Mouse (Mus musculus) regulatory T cell (primary cell): ENCODE data around the gene Pou2f2.
"Not testable (repeated sequence)": the region's sequence is repeated elsewhere in the genome, so short reads cannot be mapped to it uniquely, and the experiment has no call there.

ENCODE experiments used
- in situ Hi-C: fragments of 300-600 bp; cut with MboI, MseI; formaldehyde crosslinking; loops from one replicate; pipeline ENCODE4 v1.15.1; 2025; ENCODE audit warnings: high pct_unique_total_duplicates

Pou2f2 gene

GRCm38 (mm10) chr7:25067909-25068656 is 111.4 kb downstream of the Pou2f2 start:
- in situ Hi-C loops, result no loop called here

DNA sequence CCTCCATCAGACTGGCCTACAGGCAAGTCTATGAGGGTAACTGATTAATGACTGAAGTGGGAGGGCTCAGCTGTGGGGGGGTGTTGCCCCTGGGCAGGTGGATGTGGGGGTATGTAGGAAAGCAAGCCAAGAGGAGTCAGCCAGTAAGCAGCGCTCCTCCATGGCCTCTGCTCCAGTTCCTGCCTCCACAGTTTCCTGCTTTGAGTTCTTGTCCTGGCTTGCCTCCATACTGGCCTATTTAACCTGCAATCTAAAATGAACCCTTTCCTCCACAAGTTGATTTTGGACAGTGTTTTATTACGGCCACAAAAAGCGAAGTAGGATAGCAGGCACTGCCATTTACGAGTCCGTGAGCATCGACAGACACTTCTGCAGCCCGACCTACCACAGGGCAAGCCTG is 112.2 kb downstream of the Pou2f2 start:
- in situ Hi-C loops, result no loop called here

GRCm38 (mm10) chr7:25063900-25064299 is 115.6 kb downstream of the Pou2f2 start:
- in situ Hi-C loops, result no loop called here

DNA sequence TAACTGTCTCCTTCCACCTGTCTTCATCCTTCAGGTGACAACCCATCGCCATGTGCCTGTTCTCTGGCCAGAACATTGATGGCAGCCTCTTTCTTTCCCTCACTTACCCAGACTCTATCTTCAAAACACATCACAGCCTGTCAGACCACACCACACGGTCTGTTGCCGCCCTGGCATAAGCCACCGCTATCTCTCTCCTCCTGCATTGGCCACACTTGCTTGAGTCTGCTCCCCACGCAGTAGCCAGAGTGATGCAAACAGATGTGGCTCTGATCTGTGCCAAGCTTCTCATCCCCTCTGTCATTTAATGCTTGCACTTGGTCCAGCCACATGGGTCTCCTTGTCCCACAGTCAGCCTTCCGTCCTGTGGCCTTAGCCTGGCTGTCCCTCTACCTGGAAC is 116.2 kb downstream of the Pou2f2 start:
- in situ Hi-C loops, result no loop called here

GRCm38 (mm10) chr7:25058836-25059235 is 120.7 kb downstream of the Pou2f2 start:
- in situ Hi-C loops, result no loop called here

GRCm38 (mm10) chr7:25058394-25058793 is 121.1 kb downstream of the Pou2f2 start:
- in situ Hi-C loops, result no loop called here

GRCm38 (mm10) chr7:25057888-25058287 is 121.6 kb downstream of the Pou2f2 start:
- in situ Hi-C loops, result no loop called here

DNA sequence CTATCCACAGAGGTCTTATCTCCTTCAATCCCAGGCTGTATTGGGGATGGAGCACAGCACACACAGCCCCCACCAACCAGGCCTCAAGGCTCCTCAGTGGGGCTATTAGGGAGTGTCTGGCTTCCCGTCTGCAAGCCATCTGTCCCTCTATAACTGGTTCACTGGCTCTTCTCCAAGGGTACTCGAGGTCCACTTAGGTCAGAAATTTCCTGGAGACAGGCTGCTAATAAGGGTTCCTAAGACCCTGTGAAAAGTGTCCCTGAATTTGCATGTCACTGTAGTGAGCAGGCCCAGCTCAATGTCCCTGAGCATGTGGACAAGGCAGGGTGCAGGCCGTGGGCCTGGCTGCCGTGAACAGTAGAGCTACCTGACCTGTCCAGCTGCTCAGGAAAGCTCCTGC is 122.6 kb downstream of the Pou2f2 start:
- in situ Hi-C loops, result no loop called here

GRCm38 (mm10) chr7:25052587-25052986 is 126.9 kb downstream of the Pou2f2 start:
- in situ Hi-C loops, result no loop called here

DNA sequence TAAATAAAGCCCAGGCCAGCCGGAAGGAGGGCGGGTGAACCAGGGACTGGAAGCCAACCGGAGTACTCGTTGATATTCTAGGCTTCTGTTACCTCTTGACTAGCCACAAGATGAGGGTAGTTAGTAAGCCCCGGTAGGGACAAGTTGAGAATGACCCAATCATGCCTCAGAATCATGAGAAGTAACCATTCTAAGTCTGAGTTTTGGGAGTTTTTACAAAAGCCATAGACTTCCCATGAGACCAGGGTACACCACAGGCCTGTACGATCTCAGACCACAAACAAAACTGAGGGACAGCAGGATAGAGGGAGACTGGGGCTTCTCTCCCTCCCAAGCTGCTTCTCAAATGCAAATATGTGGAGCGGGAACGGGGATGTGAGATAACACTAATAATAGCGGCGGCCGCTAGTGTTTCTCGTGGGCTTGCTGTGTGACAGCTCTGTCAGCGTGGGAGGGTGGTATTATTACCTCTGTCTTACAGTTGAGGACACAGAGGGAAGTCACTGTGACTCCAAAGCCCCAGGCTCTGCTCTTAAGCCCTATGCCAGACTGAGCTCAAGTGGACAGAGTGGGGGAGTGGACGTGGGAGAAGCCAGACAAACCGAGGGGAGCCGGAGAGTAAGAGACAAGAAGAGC is 130.1 kb downstream of the Pou2f2 start:
- in situ Hi-C loops, result no loop called here

DNA sequence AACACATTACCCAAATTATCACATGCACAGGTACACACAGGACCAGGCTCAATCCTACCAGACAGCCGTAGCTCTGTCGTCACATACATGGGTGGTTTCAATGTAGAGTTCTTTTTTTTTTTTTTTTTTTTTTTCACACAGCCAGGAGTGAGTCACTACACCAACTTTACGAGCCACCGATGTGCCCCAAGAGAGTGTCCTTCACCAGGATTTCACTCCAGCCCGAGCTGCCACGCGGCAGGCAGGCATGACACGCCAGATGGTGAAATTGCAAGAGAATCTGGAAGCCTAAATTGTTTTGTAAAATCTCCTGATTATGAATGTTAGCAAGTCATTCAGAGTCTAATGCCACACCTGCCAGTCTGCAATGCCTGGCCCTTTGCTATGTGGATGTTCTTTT is 132.2 kb downstream of the Pou2f2 start:
- in situ Hi-C loops, result no loop called here

DNA sequence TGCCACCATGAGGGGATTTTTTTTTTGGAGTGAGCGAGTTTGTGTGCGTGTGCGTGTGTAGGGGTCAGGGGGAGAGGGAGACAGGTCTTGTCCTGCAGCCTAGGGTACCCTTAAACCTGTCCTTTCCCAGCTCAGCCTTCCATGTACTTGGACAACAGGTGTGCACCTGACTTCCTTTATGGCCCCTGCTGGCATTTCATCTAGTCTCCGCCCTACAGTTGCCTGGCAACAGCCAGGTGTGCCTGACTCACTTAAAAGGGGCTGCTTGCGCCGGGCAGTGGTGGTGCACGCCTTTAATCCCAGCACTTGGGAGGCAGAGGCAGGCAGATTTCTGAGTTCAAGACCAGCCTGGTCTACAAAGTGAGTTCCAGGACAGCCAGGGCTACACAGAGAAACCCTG is 134.9 kb downstream of the Pou2f2 start:
- in situ Hi-C loops, result not testable (repeated sequence)

GRCm38 (mm10) chr7:25041921-25042320 is 137.6 kb downstream of the Pou2f2 start:
- in situ Hi-C loops, result no loop called here
